Mouse (Mus musculus): ENCODE results near the gene Chaf1a. TPM values are rescaled to one million over a fixed set of nuclear protein-coding genes. Genes with fewer than 3 reads are reported as not detected.
"Not testable (repeated sequence)": the region's sequence is repeated elsewhere in the genome, so short reads cannot be mapped to it uniquely, and the experiment has no call there.

The Chaf1a gene
- polyA plus RNA-seq, 2 experiments = 18.4 to 25.1 TPM

GRCm38 (mm10) chr17:56057381-56058120 is 17.3 kb downstream of the Chaf1a start:
- ATAC-seq (ENCODE audit: low FRiP score, low read depth) = no peak
- 90% methylated on average over 10 of the region's 11 CpGs for WGBS
- H3K4me1 ChIP-seq (ENCODE audit: control insufficient read depth, insufficient read depth, low read length) = no peaks in the 10 kb centered on the region
- H3K4me2 ChIP-seq (replicated peaks; ENCODE audit: low read depth, low read length, severe bottlenecking) = no peak overlapping the region
- no peak for DNase-seq (ENCODE audit: low spot score)
- H3K9ac ChIP-seq (ENCODE audit: low read depth, low read length, severe bottlenecking) = no peak overlapping the region
- H3K4me3 ChIP-seq (replicated peaks; ENCODE audit: low read length) = no peak overlapping the region
- TF ChIP-seq POLR2A (IDR thresholded peaks at IDR 0.05; ENCODE audit: borderline replicate concordance, extremely low read depth, insufficient read depth, insufficient read length) = no peak
- H3K36me3 ChIP-seq (ENCODE audit: control insufficient read depth, insufficient read depth, low read length) = peaks cover 72% of the 10 kb centered on the region
- H3K9me3 ChIP-seq (ENCODE audit: control insufficient read depth, low read length) = no peaks in the 10 kb centered on the region
- no peak overlapping the region for H3K27ac ChIP-seq (replicated peaks; ENCODE audit: low read depth, low read length)
- no peaks in the 10 kb centered on the region for H3K27me3 ChIP-seq (ENCODE audit: control insufficient read depth, insufficient read depth, low read length)

- WGBS = 93% methylated on average over 7 of the region's 7 CpGs
- H3K36me3 ChIP-seq (ENCODE audit: control insufficient read depth, insufficient read depth, low read length) = peaks cover 96% of the 10 kb centered on the region
- TF ChIP-seq POLR2A (IDR thresholded peaks at IDR 0.05; ENCODE audit: borderline replicate concordance, extremely low read depth, insufficient read depth, insufficient read length) = no peak
- H3K4me1 ChIP-seq (ENCODE audit: control insufficient read depth, insufficient read depth, low read length) = no peaks in the 10 kb centered on the region
- H3K27ac ChIP-seq (replicated peaks; ENCODE audit: low read depth, low read length) = no peak overlapping the region
- H3K4me2 ChIP-seq (replicated peaks; ENCODE audit: low read depth, low read length, severe bottlenecking) = no peak overlapping the region
- DNase-seq (ENCODE audit: low spot score) (no peak), ATAC-seq (ENCODE audit: low FRiP score, low read depth) (no peak)
- H3K9me3 ChIP-seq (ENCODE audit: control insufficient read depth, low read length) = no peaks in the 10 kb centered on the region
- no peaks in the 10 kb centered on the region for H3K27me3 ChIP-seq (ENCODE audit: control insufficient read depth, insufficient read depth, low read length)
- no peak overlapping the region for H3K9ac ChIP-seq (ENCODE audit: low read depth, low read length, severe bottlenecking)
- no peak overlapping the region for H3K4me3 ChIP-seq (replicated peaks; ENCODE audit: low read length)
Observed at GRCm38 (mm10) chr17:56062081-56062480, 21.8 kb downstream of the Chaf1a start.

GRCm38 (mm10) chr17:56065715-56066114 is 25.5 kb downstream of the Chaf1a start:
- ATAC-seq (ENCODE audit: low FRiP score, low read depth); DNase-seq (ENCODE audit: low spot score); H3K9me3 ChIP-seq (ENCODE audit: control insufficient read depth, low read length); H3K9ac ChIP-seq (ENCODE audit: low read depth, low read length, severe bottlenecking); H3K27ac ChIP-seq (replicated peaks; ENCODE audit: low read depth, low read length); H3K27me3 ChIP-seq (ENCODE audit: control insufficient read depth, insufficient read depth, low read length); H3K4me3 ChIP-seq (replicated peaks; ENCODE audit: low read length); H3K4me2 ChIP-seq (replicated peaks; ENCODE audit: low read depth, low read length, severe bottlenecking); H3K4me1 ChIP-seq (ENCODE audit: control insufficient read depth, insufficient read depth, low read length): not testable (repeated sequence)
- peaks cover 99% of the 10 kb centered on the region for H3K36me3 ChIP-seq (ENCODE audit: control insufficient read depth, insufficient read depth, low read length)
- 82% methylated on average over 6 of the region's 6 CpGs for WGBS

GRCm38 (mm10) chr17:56066451-56066850 is 26.2 kb downstream of the Chaf1a start:
- DNase-seq (ENCODE audit: low spot score) (no peak), ATAC-seq (ENCODE audit: low FRiP score, low read depth) (no peak)
- Histone ChIP-seq H3K27me3 (ENCODE audit: control insufficient read depth, insufficient read depth, low read length) (no peaks in the 10 kb centered on the region), H3K4me3 (replicated peaks; ENCODE audit: low read length) (no peak overlapping the region), H3K9ac (ENCODE audit: low read depth, low read length, severe bottlenecking) (no peak overlapping the region), H3K4me1 (ENCODE audit: control insufficient read depth, insufficient read depth, low read length) (no peaks in the 10 kb centered on the region), H3K27ac (replicated peaks; ENCODE audit: low read depth, low read length) (no peak overlapping the region), H3K9me3 (ENCODE audit: control insufficient read depth, low read length) (no peaks in the 10 kb centered on the region), H3K36me3 (ENCODE audit: control insufficient read depth, insufficient read depth, low read length) (peaks cover 99% of the 10 kb centered on the region), H3K4me2 (replicated peaks; ENCODE audit: low read depth, low read length, severe bottlenecking) (no peak overlapping the region)
- no peak for TF ChIP-seq POLR2A (IDR thresholded peaks at IDR 0.05; ENCODE audit: borderline replicate concordance, extremely low read depth, insufficient read depth, insufficient read length)

- H3K9me3 ChIP-seq (ENCODE audit: control insufficient read depth, low read length) = no peaks in the 10 kb centered on the region
- TF ChIP-seq POLR2A (IDR thresholded peaks at IDR 0.05; ENCODE audit: borderline replicate concordance, extremely low read depth, insufficient read depth, insufficient read length) = no peak
- peaks cover 90% of the 10 kb centered on the region for H3K36me3 ChIP-seq (ENCODE audit: control insufficient read depth, insufficient read depth, low read length)
- H3K4me3 ChIP-seq (replicated peaks; ENCODE audit: low read length) = no peak overlapping the region
- WGBS = 91% methylated on average over 14 of the region's 14 CpGs
- H3K27ac ChIP-seq (replicated peaks; ENCODE audit: low read depth, low read length) = no peak overlapping the region
- no peak for DNase-seq (ENCODE audit: low spot score)
- no peak overlapping the region for H3K9ac ChIP-seq (ENCODE audit: low read depth, low read length, severe bottlenecking)
- no peaks in the 10 kb centered on the region for H3K27me3 ChIP-seq (ENCODE audit: control insufficient read depth, insufficient read depth, low read length)
- ATAC-seq (ENCODE audit: low FRiP score, low read depth) = no peak
- H3K4me2 ChIP-seq (replicated peaks; ENCODE audit: low read depth, low read length, severe bottlenecking) = no peak overlapping the region
- H3K4me1 ChIP-seq (ENCODE audit: control insufficient read depth, insufficient read depth, low read length) = peaks cover 4% of the 10 kb centered on the region; the same call in 1 of the 2 replicates
Observed at GRCm38 (mm10) chr17:56069066-56069465, 28.8 kb downstream of the Chaf1a start.
